Mouse (Mus musculus) forebrain, embryonic 14.5 days (tissue): ENCODE results near the gene Vwf. TPM values are rescaled to one million over a fixed set of nuclear protein-coding genes. Genes with fewer than 3 reads are reported as not detected.

ENCODE experiments used
- ATAC-seq: fragments of 200-750 bp; cut with Nextera tagmentation; 2 replicates; pipeline ENCODE4 v1.8.0; 2017; ENCODE audit warnings: mild to moderate bottlenecking, moderate library complexity
- DNase-seq: peaks from one replicate; pipeline ENCODE4 v3.0.0-alpha.2; 2015; ENCODE audit warnings: low spot score
- H3K27ac ChIP-seq: fragments of 300-500 bp; sonication (generic); 2 replicates; pipeline ENCODE4 v1.5.1; 2014; ENCODE audit warnings: low read depth, mild to moderate bottlenecking, control low read depth, low read length, moderate library complexity
- H3K27me3 ChIP-seq: fragments of 300-500 bp; sonication (generic); replicated peaks from 2 replicates; pipeline ENCODE4 v1.6.1; 2014; ENCODE audit warnings: low read length, control low read depth, mixed read lengths; ENCODE audit not compliant: control insufficient read depth, insufficient read depth
- H3K36me3 ChIP-seq: fragments of 300-500 bp; sonication (generic); 2 replicates; pipeline ENCODE4 v1.6.1; 2014; ENCODE audit warnings: low read length, control low read depth; ENCODE audit not compliant: control insufficient read depth, insufficient read depth
- H3K4me1 ChIP-seq: fragments of 300-500 bp; sonication (generic); 2 replicates; pipeline ENCODE4 v1.6.1; 2014; ENCODE audit warnings: antibody characterized with exemption, low read length, control low read depth; ENCODE audit not compliant: control insufficient read depth, insufficient read depth
- H3K4me2 ChIP-seq: fragments of 300-500 bp; sonication (generic); 2 replicates; pipeline ENCODE4 v1.6.1; 2014; ENCODE audit warnings: mild to moderate bottlenecking, control low read depth, low read length
- H3K4me3 ChIP-seq: fragments of 300-500 bp; sonication (generic); 2 replicates; pipeline ENCODE4 v1.5.1; 2014; ENCODE audit warnings: low read depth, low read length, control low read depth
- H3K9ac ChIP-seq: fragments of 300-500 bp; sonication (generic); 2 replicates; pipeline ENCODE4 v1.6.1; 2014; ENCODE audit warnings: mild to moderate bottlenecking, low read length, control low read depth, moderate library complexity
- H3K9me3 ChIP-seq: fragments of 300-500 bp; sonication (generic); replicated peaks from 2 replicates; pipeline ENCODE4 v1.6.1; 2016; ENCODE audit warnings: low read length, control low read depth, mixed read lengths; ENCODE audit not compliant: control insufficient read depth
- WGBS: fragments of 180-500 bp; shearing (Covaris S2); extraction: QIAGEN DNeasy Blood & Tissue Kit; methylation state at CpG from one replicate; pipeline ENCODE4 v1.1.7; 2014; 5-methylcytosine and 5-hydroxymethylcytosine counted together
- polyA plus RNA-seq: library from polyadenylated mRNA; unstranded; fragments of >200 nt; fragmentation: Nextera tagmentation; extraction: Ambion mirVana; gene quantifications from 2 replicates; pipeline ENCODE4 v1.2.1, GENCODE M21; 2014

Vwf gene
- polyA plus RNA-seq, result 8.7 and 8.8 TPM in 2 replicates

GRCm38 (mm10) chr6:125546474-125546873, at the start of gene Vwf:
Gene Vwf, plus strand, starts transcription at chr6:125546774.
- Histone ChIP-seq H3K27ac (no peak within 1 kb of the TSS), H3K27me3 (no peaks in the 10 kb centered on the region), H3K9ac (no peak within 1 kb of the TSS), H3K36me3 (no peaks in the 10 kb centered on the region), H3K9me3 (no peaks in the 10 kb centered on the region), H3K4me3 (no peak within 1 kb of the TSS), H3K4me2 (no peak within 1 kb of the TSS), H3K4me1 (no peaks in the 10 kb centered on the region)
- 92% methylated on average over 6 of the region's 6 CpGs for WGBS
- DNase-seq (no peak), ATAC-seq (no peak)

GRCm38 (mm10) chr6:125498062-125498461, 48.5 kb upstream of the Vwf start:
- Histone ChIP-seq H3K4me1 (peaks cover 5% of the 10 kb centered on the region), H3K9ac (no peak overlapping the region), H3K9me3 (no peaks in the 10 kb centered on the region), H3K36me3 (no peaks in the 10 kb centered on the region), H3K27ac (no peak overlapping the region), H3K4me3 (no peak overlapping the region), H3K4me2 (no peak overlapping the region), H3K27me3 (peaks cover 5% of the 10 kb centered on the region; the same call in 1 of the 2 replicates)
- ATAC-seq, result no peak
- 36% methylated on average over 5 of the region's 5 CpGs for WGBS
- DNase-seq, result peak; percentile 71

- Histone ChIP-seq H3K27me3 (no peaks in the 10 kb centered on the region), H3K9me3 (no peaks in the 10 kb centered on the region), H3K4me3 (no peak overlapping the region), H3K4me1 (no peaks in the 10 kb centered on the region), H3K27ac (no peak overlapping the region), H3K9ac (no peak overlapping the region), H3K4me2 (no peak overlapping the region), H3K36me3 (no peaks in the 10 kb centered on the region)
- WGBS, result 89% methylated on average over 11 of the region's 11 CpGs
- no peak for DNase-seq
- ATAC-seq, result no peak
Observed at GRCm38 (mm10) chr6:125503186-125503802, 43.3 kb upstream of the Vwf start.

GRCm38 (mm10) chr6:125504622-125505355, 41.8 kb upstream of the Vwf start:
- ATAC-seq (no peak), DNase-seq (no peak)
- Histone ChIP-seq H3K36me3 (no peaks in the 10 kb centered on the region), H3K4me2 (no peak overlapping the region), H3K27ac (no peak overlapping the region), H3K27me3 (no peaks in the 10 kb centered on the region), H3K4me3 (no peak overlapping the region), H3K4me1 (no peaks in the 10 kb centered on the region), H3K9ac (no peak overlapping the region), H3K9me3 (no peaks in the 10 kb centered on the region)
- WGBS, result 41% methylated on average over 3 of the region's 3 CpGs

- Histone ChIP-seq H3K4me2 (no peak overlapping the region), H3K9me3 (no peaks in the 10 kb centered on the region), H3K9ac (no peak overlapping the region), H3K27ac (no peak overlapping the region), H3K27me3 (no peaks in the 10 kb centered on the region), H3K4me1 (no peaks in the 10 kb centered on the region), H3K4me3 (no peak overlapping the region), H3K36me3 (no peaks in the 10 kb centered on the region)
- no peak for ATAC-seq
- no peak for DNase-seq
- 92% methylated on average over 4 of the region's 4 CpGs for WGBS
Observed at GRCm38 (mm10) chr6:125506427-125506826, 40.1 kb upstream of the Vwf start.

- WGBS, result 87% methylated on average over 3 of the region's 3 CpGs
- H3K4me2 ChIP-seq, result no peak overlapping the region
- H3K27ac ChIP-seq, result no peak overlapping the region
- no peak for ATAC-seq
- no peaks in the 10 kb centered on the region for H3K36me3 ChIP-seq
- H3K9ac ChIP-seq, result no peak overlapping the region
- no peaks in the 10 kb centered on the region for H3K27me3 ChIP-seq
- H3K4me3 ChIP-seq, result no peak overlapping the region
- no peaks in the 10 kb centered on the region for H3K9me3 ChIP-seq
- no peak for DNase-seq
- H3K4me1 ChIP-seq, result no peaks in the 10 kb centered on the region
Observed at GRCm38 (mm10) chr6:125509783-125510182, 36.8 kb upstream of the Vwf start.

GRCm38 (mm10) chr6:125510645-125511044, 35.9 kb upstream of the Vwf start:
- no peak overlapping the region for H3K27ac ChIP-seq
- H3K4me1 ChIP-seq, result no peaks in the 10 kb centered on the region
- H3K9ac ChIP-seq, result no peak overlapping the region
- H3K27me3 ChIP-seq, result no peaks in the 10 kb centered on the region
- H3K36me3 ChIP-seq, result no peaks in the 10 kb centered on the region
- ATAC-seq (no peak), DNase-seq (no peak)
- H3K9me3 ChIP-seq, result no peaks in the 10 kb centered on the region
- no peak overlapping the region for H3K4me3 ChIP-seq
- H3K4me2 ChIP-seq, result no peak overlapping the region

GRCm38 (mm10) chr6:125511196-125511595, 35.4 kb upstream of the Vwf start:
- no peak for ATAC-seq
- 80% methylated on average over 7 of the region's 7 CpGs for WGBS
- no peaks in the 10 kb centered on the region for H3K27me3 ChIP-seq
- H3K9ac ChIP-seq, result no peak overlapping the region
- no peaks in the 10 kb centered on the region for H3K4me1 ChIP-seq
- H3K36me3 ChIP-seq, result no peaks in the 10 kb centered on the region
- no peaks in the 10 kb centered on the region for H3K9me3 ChIP-seq
- H3K27ac ChIP-seq, result no peak overlapping the region
- H3K4me3 ChIP-seq, result no peak overlapping the region
- no peak for DNase-seq
- no peak overlapping the region for H3K4me2 ChIP-seq

- 62% methylated on average over 6 of the region's 6 CpGs for WGBS
- Histone ChIP-seq H3K36me3 (no peaks in the 10 kb centered on the region), H3K27ac (no peak overlapping the region), H3K4me1 (no peaks in the 10 kb centered on the region), H3K4me3 (no peak overlapping the region), H3K27me3 (no peaks in the 10 kb centered on the region), H3K4me2 (no peak overlapping the region), H3K9me3 (no peaks in the 10 kb centered on the region), H3K9ac (no peak overlapping the region)
- DNase-seq (no peak), ATAC-seq (no peak)
Observed at GRCm38 (mm10) chr6:125512950-125513596, 33.5 kb upstream of the Vwf start.
